Mouse (Mus musculus) embryonic fibroblast, embryonic 13.5 days (primary cell): ENCODE measurements at regions not wholly inside any gene's neighbourhood (a gene's known extent, or its start where the extent isn't known, plus 50 kb on each side); places are given as distances from the start of the nearest gene placed in this dataset.

Experiments used
- CTCF ChIP-seq: IDR thresholded peaks from 2 replicates; pipeline ENCODE4 v1.5.1; 2011; ENCODE audit warnings: mild to moderate bottlenecking, control low read depth, low read length, moderate library complexity, borderline replicate concordance; ENCODE audit not compliant: insufficient read depth
- POLR2A ChIP-seq: IDR thresholded peaks from 2 replicates; pipeline ENCODE4 v1.6.1; 2011; ENCODE audit warnings: low read depth, mild to moderate bottlenecking, control low read depth, low read length, moderate library complexity

DNA sequence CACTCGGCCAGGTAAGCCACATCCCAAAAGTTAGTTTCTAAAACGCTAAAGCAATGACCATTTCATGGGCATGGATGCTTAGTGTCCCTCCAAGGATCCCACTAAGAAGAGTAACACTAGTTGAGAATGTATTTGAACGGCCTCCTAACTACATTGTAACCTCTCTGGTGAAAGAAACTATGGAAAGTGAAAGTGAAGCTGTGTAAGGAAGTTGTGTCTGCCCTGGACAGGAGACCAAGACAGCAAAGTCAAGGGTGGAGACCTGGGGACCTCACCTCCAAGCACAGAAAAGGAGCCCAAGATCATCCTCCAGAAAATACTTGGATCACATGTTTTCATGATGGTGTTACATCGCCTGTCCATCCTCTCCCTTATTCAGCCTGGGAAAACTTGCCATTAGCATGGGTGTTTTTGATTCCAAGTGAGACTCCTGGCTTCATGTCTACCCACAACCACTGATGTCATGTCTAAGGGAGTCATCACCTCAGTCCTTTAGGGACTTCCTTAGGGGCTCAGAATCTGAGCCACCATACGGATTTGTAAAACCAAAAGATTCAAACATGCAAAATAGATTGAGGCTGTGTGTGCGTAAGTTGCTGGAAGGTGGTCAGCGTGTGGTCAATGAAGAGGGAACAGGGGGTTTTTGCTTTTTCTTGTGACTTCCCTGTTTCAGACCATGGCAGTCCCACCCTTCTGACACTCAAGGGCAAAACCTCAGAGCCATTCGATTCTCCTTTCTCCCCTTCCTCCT, 62.4 kb upstream of the 1700016C15Rik start:
- TF ChIP-seq CTCF (no peak), POLR2A (no peak)
